Mouse (Mus musculus) thymus, adult 18-20 months (tissue): ENCODE measurements around the gene Hivep1.

Experiments
- DNase-seq, 2 experiments: peaks; one replicate each; pipeline ENCODE4 v3.0.0; 2022; ENCODE audit warnings: mixed read lengths in 2 of 2

Hivep1 gene

GRCm38 (mm10) chr13:42113601-42114000, 61.8 kb downstream of the Hivep1 start:
- DNase-seq: no peak

GRCm38 (mm10) chr13:42116301-42116700, 64.5 kb downstream of the Hivep1 start:
- DNase-seq: no peak

- no peak for DNase-seq
These were observed 67.2 kb downstream of the Hivep1 start for GRCm38 (mm10) chr13:42119062-42119461.

GRCm38 (mm10) chr13:42121106-42121776, 69.4 kb downstream of the Hivep1 start:
- no peak for DNase-seq

- no peak for DNase-seq
These were observed 70.2 kb downstream of the Hivep1 start for GRCm38 (mm10) chr13:42121777-42122682.

- DNase-seq: peak in 1 of 2 experiments; percentile 21
These were observed 92.8 kb downstream of the Hivep1 start for GRCm38 (mm10) chr13:42144627-42145026.

GRCm38 (mm10) chr13:42149328-42150071, 97.7 kb downstream of the Hivep1 start:
- no peak for DNase-seq

GRCm38 (mm10) chr13:42150072-42150450, 98.2 kb downstream of the Hivep1 start:
- DNase-seq: no peak

- no peak for DNase-seq
These were observed 98.8 kb downstream of the Hivep1 start for GRCm38 (mm10) chr13:42150462-42151127.

- no peak for DNase-seq
These were observed 106.4 kb downstream of the Hivep1 start for GRCm38 (mm10) chr13:42158259-42158658.

GRCm38 (mm10) chr13:42159416-42160185, 107.8 kb downstream of the Hivep1 start:
- DNase-seq: no peak

GRCm38 (mm10) chr13:42170802-42171201, 119.0 kb downstream of the Hivep1 start:
- DNase-seq: no peak

GRCm38 (mm10) chr13:42174827-42175420, 123.1 kb downstream of the Hivep1 start:
- no peak for DNase-seq

- DNase-seq: no peak
These were observed 130.8 kb downstream of the Hivep1 start for GRCm38 (mm10) chr13:42182635-42183034.

- no peak for DNase-seq
These were observed 132.3 kb downstream of the Hivep1 start for GRCm38 (mm10) chr13:42184131-42184530.

- no peak for DNase-seq
These were observed 141.2 kb downstream of the Hivep1 start for GRCm38 (mm10) chr13:42193016-42193415.

- no peak for DNase-seq
These were observed 143.8 kb downstream of the Hivep1 start for GRCm38 (mm10) chr13:42195671-42196070.

- DNase-seq: no peak
These were observed 145.8 kb downstream of the Hivep1 start for GRCm38 (mm10) chr13:42197656-42198055.

- DNase-seq: no peak
These were observed 161.7 kb downstream of the Hivep1 start for GRCm38 (mm10) chr13:42213556-42213955.

- no peak for DNase-seq
These were observed 170.6 kb downstream of the Hivep1 start for GRCm38 (mm10) chr13:42222401-42222800.

- no peak for DNase-seq
These were observed 177.0 kb downstream of the Hivep1 start for GRCm38 (mm10) chr13:42228849-42229248.
